Mouse (Mus musculus) heart, postnatal 0 days (tissue): ENCODE measurements around the gene Ccdc58. TPM values are rescaled to one million over a fixed set of nuclear protein-coding genes. Genes with fewer than 3 reads are reported as not detected.
"Not testable (repeated sequence)": the region's sequence is repeated elsewhere in the genome, so short reads cannot be mapped to it uniquely, and the experiment has no call there.

Experiments used
- ATAC-seq: fragments of 200-750 bp; cut with Nextera tagmentation; 2 replicates; pipeline ENCODE4 v1.8.0; 2017; ENCODE audit warnings: low read depth, moderate number of reproducible peaks, moderate library complexity; ENCODE audit not compliant: insufficient read depth
- DNase-seq: peaks from one replicate; pipeline ENCODE4 v3.0.0-alpha.2; 2016; ENCODE audit warnings: low spot score
- H3K27ac ChIP-seq: fragments of 300-500 bp; sonication (generic); 2 replicates; pipeline ENCODE4 v1.5.1; 2014; ENCODE audit warnings: low read depth, mild to moderate bottlenecking
- H3K27me3 ChIP-seq: fragments of 300-500 bp; sonication (generic); 2 replicates; pipeline ENCODE4 v1.6.1; 2014; ENCODE audit warnings: low read length, mixed read lengths; ENCODE audit not compliant: control insufficient read depth, insufficient read depth
- H3K36me3 ChIP-seq: fragments of 300-500 bp; sonication (generic); replicated peaks from 2 replicates; pipeline ENCODE4 v1.6.1; 2014; ENCODE audit warnings: low read length, mixed read lengths; ENCODE audit not compliant: control insufficient read depth, insufficient read depth
- H3K4me1 ChIP-seq: fragments of 300-500 bp; sonication (generic); 2 replicates; pipeline ENCODE4 v1.6.1; 2014; ENCODE audit warnings: antibody characterized with exemption; ENCODE audit not compliant: control insufficient read depth, insufficient read depth
- H3K4me2 ChIP-seq: fragments of 300-500 bp; sonication (generic); 2 replicates; pipeline ENCODE4 v1.6.1; 2014; ENCODE audit warnings: low read depth, mild to moderate bottlenecking, low read length, moderate library complexity
- H3K4me3 ChIP-seq: fragments of 300-500 bp; sonication (generic); 2 replicates; pipeline ENCODE4 v1.5.1; 2014; ENCODE audit warnings: low read depth, low read length
- H3K9ac ChIP-seq: fragments of 300-500 bp; sonication (generic); replicated peaks from 2 replicates; pipeline ENCODE4 v1.6.1; 2014; ENCODE audit warnings: low read depth, low read length, mixed read lengths
- H3K9me3 ChIP-seq: fragments of 300-500 bp; sonication (generic); replicated peaks from 2 replicates; pipeline ENCODE4 v1.6.1; 2016; ENCODE audit warnings: low read length; ENCODE audit not compliant: control insufficient read depth
- CTCF ChIP-seq: IDR thresholded peaks from 2 replicates; pipeline ENCODE4 v1.5.1; 2016; ENCODE audit warnings: antibody characterized with exemption, control low read depth, low read depth
- EP300 ChIP-seq: IDR thresholded peaks from 2 replicates; pipeline ENCODE4 v1.6.1; 2016; ENCODE audit warnings: antibody characterized with exemption, low read depth
- WGBS: fragments of 180-500 bp; shearing (Covaris S2); extraction: QIAGEN DNeasy Blood & Tissue Kit; methylation state at CpG from one replicate; pipeline ENCODE4 v1.1.7; 2014; 5-methylcytosine and 5-hydroxymethylcytosine counted together
- polyA plus RNA-seq: library from polyadenylated mRNA; unstranded; fragments of >200 nt; fragmentation: Nextera tagmentation; extraction: Ambion mirVana; gene quantifications from 2 replicates; pipeline ENCODE4 v1.2.1, GENCODE M21; 2015
- total RNA-seq: library from RNA; depleted of rRNA; stranded (reverse); fragments of >200 nt; gene quantifications from 2 replicates; pipeline ENCODE4 v1.2.3, GENCODE M21; 2014; ENCODE audit warnings: low replicate concordance

Gene Ccdc58
- total and polyA plus RNA-seq, 2 experiments from 2014 or later: 20.9 to 79.2 TPM

GRCm38 (mm10) chr16:36101526-36101925 lies 30.0 kb downstream of the Ccdc58 start:
- DNase-seq: no peak
- TF ChIP-seq EP300 (no peak), CTCF (no peak)
- ATAC-seq: no peak
- H3K27ac ChIP-seq: no peak overlapping the region
- WGBS: 86% methylated on average over 1 of the region's 1 CpGs
- no peak overlapping the region for H3K9ac ChIP-seq
- no peaks in the 10 kb centered on the region for H3K27me3 ChIP-seq
- no peaks in the 10 kb centered on the region for H3K36me3 ChIP-seq
- H3K9me3 ChIP-seq: peaks cover 10% of the 10 kb centered on the region
- no peaks in the 10 kb centered on the region for H3K4me1 ChIP-seq
- H3K4me2 ChIP-seq: no peak overlapping the region
- H3K4me3 ChIP-seq: no peak overlapping the region

- H3K27me3 ChIP-seq: no peaks in the 10 kb centered on the region
- ATAC-seq: no peak
- H3K27ac ChIP-seq: no peak overlapping the region
- H3K4me2 ChIP-seq: no peak overlapping the region
- peaks cover 10% of the 10 kb centered on the region for H3K9me3 ChIP-seq
- H3K4me3 ChIP-seq: no peak overlapping the region
- H3K4me1 ChIP-seq: no peaks in the 10 kb centered on the region
- no peaks in the 10 kb centered on the region for H3K36me3 ChIP-seq
- no peak for DNase-seq
- 86% methylated on average over 1 of the region's 1 CpGs for WGBS
- H3K9ac ChIP-seq: no peak overlapping the region
- TF ChIP-seq CTCF (no peak), EP300 (no peak)
Measured at GRCm38 (mm10) chr16:36102211-36102610, 30.7 kb downstream of the Ccdc58 start.

- not testable (repeated sequence) for H3K9me3 ChIP-seq, H3K27ac ChIP-seq, H3K4me1 ChIP-seq, H3K9ac ChIP-seq, H3K4me3 ChIP-seq, H3K27me3 ChIP-seq, ATAC-seq, H3K4me2 ChIP-seq, DNase-seq, H3K36me3 ChIP-seq
Measured at GRCm38 (mm10) chr16:36111486-36111885, 40.0 kb downstream of the Ccdc58 start.

GRCm38 (mm10) chr16:36115751-36116150 lies 44.3 kb downstream of the Ccdc58 start:
- not testable (repeated sequence) for H3K4me2 ChIP-seq, H3K4me3 ChIP-seq, H3K27ac ChIP-seq, H3K9me3 ChIP-seq, H3K9ac ChIP-seq, H3K4me1 ChIP-seq, H3K36me3 ChIP-seq, ATAC-seq, DNase-seq, H3K27me3 ChIP-seq
- WGBS: 80% methylated on average over 6 of the region's 6 CpGs

- Histone ChIP-seq H3K4me3 (no peak overlapping the region), H3K9me3 (no peaks in the 10 kb centered on the region), H3K27me3 (no peaks in the 10 kb centered on the region), H3K4me2 (no peak overlapping the region), H3K4me1 (no peaks in the 10 kb centered on the region), H3K9ac (no peak overlapping the region), H3K36me3 (no peaks in the 10 kb centered on the region), H3K27ac (no peak overlapping the region)
- 71% methylated on average over 7 of the region's 7 CpGs for WGBS
- no peak for ATAC-seq
- TF ChIP-seq EP300: no peak
- no peak for TF ChIP-seq CTCF
- no peak for DNase-seq
Measured at GRCm38 (mm10) chr16:36128092-36128491, 56.6 kb downstream of the Ccdc58 start.

- no peak for TF ChIP-seq CTCF
- no peak for TF ChIP-seq EP300
- no peak for DNase-seq
Measured at GRCm38 (mm10) chr16:36131141-36131540, 59.7 kb downstream of the Ccdc58 start, which contains the start of gene Csta1. Gene Csta1, minus strand, starts transcription at chr16:36131241.

More at GRCm38 (mm10) chr16:36131141-36131540, 59.7 kb downstream of the Ccdc58 start, which contains the start of gene Csta1:
- WGBS: 63% methylated on average over 1 of the region's 1 CpGs
- Histone ChIP-seq H3K27me3 (no peaks in the 10 kb centered on the region), H3K36me3 (no peaks in the 10 kb centered on the region), H3K4me1 (no peaks in the 10 kb centered on the region), H3K9me3 (no peaks in the 10 kb centered on the region), H3K27ac (no peak within 1 kb of the TSS), H3K4me3 (no peak within 1 kb of the TSS), H3K4me2 (no peak within 1 kb of the TSS), H3K9ac (no peak within 1 kb of the TSS)
- ATAC-seq: no peak
